Mouse (Mus musculus) myocyte (in vitro differentiated cells): ENCODE data around the gene Carnmt1. TPM values are rescaled to one million over a fixed set of nuclear protein-coding genes. Genes with fewer than 3 reads are reported as not detected.
A peak's percentile ranks its signal among the peaks of the same experiment; 100 is the strongest.

Source experiments
- H3K27me3 ChIP-seq: one replicate; pipeline ENCODE4 v1.6.1; 2011; ENCODE audit not compliant: control insufficient read depth, insufficient read depth, insufficient read length
- H3K36me3 ChIP-seq: one replicate; pipeline ENCODE4 v1.6.1; 2011; ENCODE audit not compliant: control insufficient read depth, insufficient read depth
- H3K4me2 ChIP-seq: one replicate; pipeline ENCODE4 v1.6.1; 2011; ENCODE audit warnings: low read depth, control low read depth
- H3K4me3 ChIP-seq: one replicate; pipeline ENCODE4 v1.5.1; 2011; ENCODE audit warnings: mild to moderate bottlenecking, control low read depth, moderate library complexity
- H3K79me2 ChIP-seq: one replicate; pipeline ENCODE4 v1.6.1; 2011; ENCODE audit not compliant: control insufficient read depth, insufficient read depth
- H3ac ChIP-seq: one replicate; pipeline ENCODE4 v1.6.1; 2011; ENCODE audit not compliant: control insufficient read depth, insufficient read length
- CEBPB ChIP-seq: IDR thresholded peaks from 2 replicates; pipeline ENCODE4 v1.6.1; 2011; ENCODE audit warnings: mild to moderate bottlenecking, moderate library complexity; ENCODE audit not compliant: poor library complexity, insufficient read depth, severe bottlenecking
- E2F4 ChIP-seq: IDR thresholded peaks from one replicate; pipeline ENCODE4 v1.6.1; 2011; ENCODE audit warnings: mild to moderate bottlenecking, control low read depth, moderate library complexity; ENCODE audit not compliant: insufficient read depth
- MAX ChIP-seq: IDR thresholded peaks from one replicate; pipeline ENCODE4 v1.6.1; 2011; ENCODE audit warnings: low read depth, mild to moderate bottlenecking, control low read depth
- MYOD1 ChIP-seq, 3 experiments: IDR thresholded peaks; one replicate each; pipeline ENCODE4 v1.6.1; 2011; ENCODE audit warnings: control low read depth in 2 of 3, low read depth in 2 of 3, mild to moderate bottlenecking in 2 of 3, moderate library complexity in 1 of 3; ENCODE audit not compliant: insufficient read length in 2 of 3, control insufficient read depth in 1 of 3
- MYOG ChIP-seq, 3 experiments: IDR thresholded peaks; one replicate each; pipeline ENCODE4 v1.6.1; 2011; ENCODE audit warnings: control low read depth in 2 of 3, low read depth in 2 of 3, mild to moderate bottlenecking in 2 of 3; ENCODE audit not compliant: insufficient read length in 2 of 3, control insufficient read depth in 1 of 3, insufficient read depth in 1 of 3
- POLR2A ChIP-seq: IDR thresholded peaks from one replicate; pipeline ENCODE4 v1.6.1; 2011; ENCODE audit warnings: low read depth, mild to moderate bottlenecking, control low read depth, moderate library complexity; ENCODE audit not compliant: insufficient read length
- POLR2AphosphoS2 ChIP-seq: IDR thresholded peaks from one replicate; pipeline ENCODE4 v1.6.1; 2011; ENCODE audit warnings: low read depth, control low read depth; ENCODE audit not compliant: insufficient read length
- REST ChIP-seq: IDR thresholded peaks from one replicate; pipeline ENCODE4 v1.6.1; 2011; ENCODE audit warnings: mild to moderate bottlenecking, control low read depth, moderate library complexity; ENCODE audit not compliant: insufficient read depth, insufficient read length
- SRF ChIP-seq: IDR thresholded peaks from one replicate; pipeline ENCODE4 v1.6.1; 2011; ENCODE audit warnings: low read depth; ENCODE audit not compliant: control insufficient read depth, insufficient read length
- TCF12 ChIP-seq: IDR thresholded peaks from one replicate; pipeline ENCODE4 v1.6.1; 2011; ENCODE audit warnings: mild to moderate bottlenecking, control low read depth; ENCODE audit not compliant: poor library complexity, insufficient read depth, severe bottlenecking
- TCF3 ChIP-seq: IDR thresholded peaks from one replicate; pipeline ENCODE4 v1.6.1; 2011; ENCODE audit warnings: low read depth, control low read depth; ENCODE audit not compliant: insufficient read length
- USF1 ChIP-seq: IDR thresholded peaks from one replicate; pipeline ENCODE4 v1.6.1; 2011; ENCODE audit warnings: low read depth, mild to moderate bottlenecking, control low read depth, moderate library complexity
- polyA plus RNA-seq: library from polyadenylated mRNA; unstranded; fragments of >200 nt; fragmentation: generic; extraction: Trizol; gene quantifications from one replicate; pipeline ENCODE4 v1.2.1, GENCODE M21; 2012; ENCODE audit warnings: missing spikeins

Gene Carnmt1
- polyA plus RNA-seq, 1 experiment: 6.1 TPM

- H3K79me2 ChIP-seq: no peaks in the 10 kb centered on the region
- no peak overlapping the region for H3K4me2 ChIP-seq
- no peak overlapping the region for H3K4me3 ChIP-seq
- no peaks in the 10 kb centered on the region for H3K36me3 ChIP-seq
- TF ChIP-seq REST (no peak), POLR2A (no peak)
- H3ac ChIP-seq: no peak overlapping the region
- no peaks in the 10 kb centered on the region for H3K27me3 ChIP-seq
Measured at GRCm38 (mm10) chr19:18659349-18659748, 11.2 kb upstream of the Carnmt1 start.

GRCm38 (mm10) chr19:18660466-18660865 is 10.1 kb upstream of the Carnmt1 start:
- Histone ChIP-seq H3ac (no peak overlapping the region), H3K79me2 (no peaks in the 10 kb centered on the region), H3K36me3 (no peaks in the 10 kb centered on the region), H3K27me3 (no peaks in the 10 kb centered on the region), H3K4me3 (no peak overlapping the region), H3K4me2 (peak overlapping the region; percentile 7)
- no peak for TF ChIP-seq MAX
- TF ChIP-seq CEBPB: 0 out of 2 replicates have a peak, but pooled peaks have one; percentile 50

GRCm38 (mm10) chr19:18661683-18662082 is 8.9 kb upstream of the Carnmt1 start:
- Histone ChIP-seq H3K4me2 (no peak overlapping the region), H3ac (no peak overlapping the region)

GRCm38 (mm10) chr19:18663904-18664303 is 6.7 kb upstream of the Carnmt1 start:
- no peaks in the 10 kb centered on the region for H3K36me3 ChIP-seq
- no peak overlapping the region for H3K4me2 ChIP-seq
- no peak for TF ChIP-seq TCF3
- TF ChIP-seq SRF: no peak
- TF ChIP-seq TCF12: no peak
- no peak for TF ChIP-seq POLR2A
- no peak for TF ChIP-seq USF1
- no peak for TF ChIP-seq POLR2AphosphoS2
- no peaks in the 10 kb centered on the region for H3K27me3 ChIP-seq
- no peaks in the 10 kb centered on the region for H3K79me2 ChIP-seq
- no peak overlapping the region for H3ac ChIP-seq
- no peak overlapping the region for H3K4me3 ChIP-seq

More at GRCm38 (mm10) chr19:18661683-18662082, 8.9 kb upstream of the Carnmt1 start:
- Histone ChIP-seq H3K27me3 (no peaks in the 10 kb centered on the region), H3K36me3 (no peaks in the 10 kb centered on the region), H3K4me3 (no peak overlapping the region), H3K79me2 (no peaks in the 10 kb centered on the region)
- no peak for TF ChIP-seq POLR2AphosphoS2
- TF ChIP-seq POLR2A: no peak
- TF ChIP-seq TCF3: no peak
- no peak for TF ChIP-seq MAX
- TF ChIP-seq TCF12: no peak
- TF ChIP-seq REST: no peak
- TF ChIP-seq MYOD1 (IDR thresholded peaks at IDR 0.05; ENCODE audit: control insufficient read depth in 1 of 3, insufficient read length in 2 of 3, low read depth in 2 of 3): no peak
- TF ChIP-seq USF1: no peak
- TF ChIP-seq E2F4: no peak
- TF ChIP-seq CEBPB: no peak
- no peak for TF ChIP-seq SRF
- TF ChIP-seq MYOG (IDR thresholded peaks at IDR 0.05; ENCODE audit: control insufficient read depth in 1 of 3, insufficient read depth in 1 of 3, insufficient read length in 2 of 3, low read depth in 2 of 3): no peak

GRCm38 (mm10) chr19:18666966-18667365 is 3.6 kb upstream of the Carnmt1 start:
- Histone ChIP-seq H3K27me3 (no peaks in the 10 kb centered on the region), H3K4me3 (no peak overlapping the region), H3ac (no peak overlapping the region), H3K4me2 (no peak overlapping the region), H3K36me3 (no peaks in the 10 kb centered on the region), H3K79me2 (peaks cover 9% of the 10 kb centered on the region)
- TF ChIP-seq MYOG (IDR thresholded peaks at IDR 0.05; ENCODE audit: control insufficient read depth in 1 of 3, insufficient read depth in 1 of 3, insufficient read length in 2 of 3, low read depth in 2 of 3) (no peak), E2F4 (no peak), POLR2A (no peak), SRF (no peak), MYOD1 (IDR thresholded peaks at IDR 0.05; ENCODE audit: control insufficient read depth in 1 of 3, insufficient read length in 2 of 3, low read depth in 2 of 3) (no peak), POLR2AphosphoS2 (no peak), TCF3 (no peak), TCF12 (no peak), MAX (no peak), USF1 (no peak), REST (no peak), CEBPB (no peak)
